Mouse (Mus musculus) intestine, embryonic 14.5 days (tissue): ENCODE data around the gene E2f6. TPM values are rescaled to one million over a fixed set of nuclear protein-coding genes. Genes with fewer than 3 reads are reported as not detected.

Source experiments
- ATAC-seq: fragments of 200-750 bp; cut with Nextera tagmentation; replicated peaks from 2 replicates; pipeline ENCODE4 v1.8.0; 2017; ENCODE audit warnings: low read depth, moderate number of reproducible peaks, moderate TSS enrichment, moderate library complexity; ENCODE audit not compliant: low FRiP score, low TSS enrichment
- DNase-seq: peaks from one replicate; pipeline ENCODE4 v3.0.0-alpha.2; 2018; ENCODE audit warnings: low spot score
- H3K27ac ChIP-seq: fragments of 300-500 bp; sonication (generic); 2 replicates; pipeline ENCODE4 v1.5.1; 2014; ENCODE audit warnings: low read depth, mild to moderate bottlenecking, control low read depth
- H3K27me3 ChIP-seq: fragments of 300-500 bp; sonication (generic); replicated peaks from 2 replicates; pipeline ENCODE4 v1.6.1; 2014; ENCODE audit warnings: low read length, control low read depth; ENCODE audit not compliant: control insufficient read depth, insufficient read depth
- H3K36me3 ChIP-seq: fragments of 300-500 bp; sonication (generic); 2 replicates; pipeline ENCODE4 v1.6.1; 2014; ENCODE audit warnings: low read length, control low read depth; ENCODE audit not compliant: control insufficient read depth, insufficient read depth
- H3K4me1 ChIP-seq: fragments of 300-500 bp; sonication (generic); replicated peaks from 2 replicates; pipeline ENCODE4 v1.6.1; 2014; ENCODE audit warnings: low read length, control low read depth, mixed read lengths; ENCODE audit not compliant: control insufficient read depth, insufficient read depth
- H3K4me2 ChIP-seq: fragments of 300-500 bp; sonication (generic); 2 replicates; pipeline ENCODE4 v1.6.1; 2014; ENCODE audit warnings: low read length
- H3K4me3 ChIP-seq: fragments of 300-500 bp; sonication (generic); 2 replicates; pipeline ENCODE4 v1.5.1; 2014; ENCODE audit warnings: low read depth, low read length, control low read depth, mixed read lengths
- H3K9ac ChIP-seq: fragments of 300-500 bp; sonication (generic); 2 replicates; pipeline ENCODE4 v1.6.1; 2014; ENCODE audit warnings: mild to moderate bottlenecking, low read length
- H3K9me3 ChIP-seq: fragments of 300-500 bp; sonication (generic); 2 replicates; pipeline ENCODE4 v1.6.1; 2016; ENCODE audit warnings: low read length, control low read depth; ENCODE audit not compliant: control insufficient read depth
- WGBS: fragments of 180-500 bp; shearing (Covaris S2); extraction: QIAGEN DNeasy Blood & Tissue Kit; methylation state at CpG from one replicate; pipeline ENCODE4 v1.1.7; 2014; 5-methylcytosine and 5-hydroxymethylcytosine counted together
- polyA plus RNA-seq: library from polyadenylated mRNA; unstranded; fragments of >200 nt; fragmentation: Nextera tagmentation; extraction: Ambion mirVana; gene quantifications from 2 replicates; pipeline ENCODE4 v1.2.1, GENCODE M21; 2014

The E2f6 gene
- polyA plus RNA-seq, 1 experiment from 2014 or later = 50.8 TPM

DNA sequence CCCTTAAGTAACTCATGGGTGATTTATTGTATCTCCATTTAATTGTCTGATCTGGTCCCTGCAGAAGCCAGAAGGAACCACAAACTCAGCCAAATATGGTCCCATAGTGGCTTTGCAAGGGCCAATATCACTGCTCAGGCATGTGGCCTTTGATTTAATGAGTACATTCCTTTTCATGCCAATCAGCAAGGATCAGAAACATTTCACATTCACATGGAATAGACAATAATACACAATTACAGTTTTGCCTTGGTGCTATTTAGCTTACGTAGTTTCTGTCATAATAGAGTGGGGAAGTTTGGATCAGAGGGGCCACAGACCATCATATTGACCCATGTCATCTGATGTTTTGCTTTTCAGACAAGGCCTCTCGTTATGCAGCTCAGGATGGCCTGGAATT, 37.7 kb downstream of the E2f6 start:
- ATAC-seq (no peak), DNase-seq (no peak)
- WGBS = 63% methylated on average over 2 of the region's 2 CpGs
- Histone ChIP-seq H3K4me2 (no peak overlapping the region), H3K9ac (no peak overlapping the region), H3K4me1 (peaks cover 16% of the 10 kb centered on the region), H3K27ac (no peak overlapping the region), H3K27me3 (no peaks in the 10 kb centered on the region), H3K9me3 (no peaks in the 10 kb centered on the region), H3K4me3 (no peak overlapping the region), H3K36me3 (no peaks in the 10 kb centered on the region)

DNA sequence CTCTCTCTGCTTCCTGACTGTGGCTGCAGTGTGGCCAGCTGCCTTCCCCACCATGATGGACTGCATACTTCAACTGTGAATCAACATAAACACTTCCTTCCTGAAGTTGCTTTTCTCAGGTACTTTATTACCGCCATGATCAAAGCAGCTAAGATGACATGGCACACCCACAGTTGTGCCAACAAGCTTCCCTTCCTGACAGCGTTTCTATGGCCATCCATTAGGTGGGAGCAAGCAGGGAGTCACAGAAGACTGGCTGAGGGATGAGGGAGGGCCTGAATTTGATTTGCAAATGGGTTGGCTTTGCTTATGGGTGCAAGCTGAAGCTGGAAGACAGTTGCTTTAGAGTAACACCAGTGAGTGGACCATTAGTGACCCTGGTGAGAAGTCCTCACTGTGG, 39.1 kb downstream of the E2f6 start:
- H3K36me3 ChIP-seq = no peaks in the 10 kb centered on the region

DNA sequence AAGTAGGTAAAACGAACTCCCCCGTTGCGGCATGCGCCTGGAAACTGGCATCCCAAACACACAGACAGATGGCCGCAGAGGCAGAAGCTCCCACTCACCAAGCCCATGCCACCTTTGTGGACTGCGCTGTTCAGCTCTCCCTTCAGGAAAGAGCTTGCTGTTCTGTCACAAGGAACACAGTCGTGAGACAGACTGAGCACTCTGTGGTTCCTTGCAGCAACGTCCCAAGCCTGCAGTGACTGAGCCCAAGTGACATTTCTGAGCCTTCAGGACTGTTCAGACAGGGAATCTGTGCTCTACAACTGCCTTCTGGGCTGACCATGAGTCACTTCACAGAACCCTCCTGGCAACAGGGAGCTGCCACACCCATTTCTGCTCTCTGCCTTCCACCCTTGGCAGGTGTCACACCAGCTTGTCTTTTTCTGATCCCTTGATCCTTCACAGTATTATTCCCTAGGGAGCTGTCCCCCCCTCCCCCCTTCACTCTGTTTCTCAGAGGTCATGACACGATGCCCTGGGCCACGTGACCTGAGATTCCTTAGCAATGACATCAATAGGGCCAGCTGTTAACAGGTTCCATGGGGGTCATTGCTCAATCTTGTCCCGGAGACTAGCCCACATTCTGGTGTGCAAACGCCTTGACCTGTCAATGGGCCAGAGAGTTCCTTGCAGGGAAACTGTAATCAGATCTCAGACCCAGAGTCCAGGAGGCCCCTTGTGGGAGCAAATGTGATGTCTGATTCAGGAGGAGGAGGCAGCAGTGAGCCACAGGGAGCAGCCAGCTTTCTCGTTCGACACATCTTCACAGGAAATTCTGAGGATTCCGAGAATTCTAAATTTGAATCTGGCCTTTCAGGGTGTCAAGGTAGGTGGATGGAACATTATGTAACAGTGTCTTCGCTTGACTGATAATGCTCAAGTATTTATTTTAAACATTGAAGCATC, 39.9 kb downstream of the E2f6 start:
- no peaks in the 10 kb centered on the region for H3K27me3 ChIP-seq
- no peak overlapping the region for H3K27ac ChIP-seq
- H3K36me3 ChIP-seq = no peaks in the 10 kb centered on the region
- H3K9me3 ChIP-seq = no peaks in the 10 kb centered on the region
- 43% methylated on average over 16 of the region's 16 CpGs for WGBS
- DNase-seq (peak; percentile 58), ATAC-seq (peak; percentile 67)
- H3K9ac ChIP-seq = no peak overlapping the region
- H3K4me3 ChIP-seq = no peak overlapping the region
- no peak overlapping the region for H3K4me2 ChIP-seq
- H3K4me1 ChIP-seq = peaks cover 7% of the 10 kb centered on the region; the same call in 1 of the 2 replicates

More for the DNA sequence above, 39.1 kb downstream of the E2f6 start:
- H3K9ac ChIP-seq = no peak overlapping the region
- 52% methylated on average over 2 of the region's 2 CpGs for WGBS
- H3K4me3 ChIP-seq = no peak overlapping the region
- H3K27ac ChIP-seq = no peak overlapping the region
- no peaks in the 10 kb centered on the region for H3K9me3 ChIP-seq
- no peak overlapping the region for H3K4me2 ChIP-seq
- no peaks in the 10 kb centered on the region for H3K27me3 ChIP-seq
- no peak for DNase-seq
- no peak for ATAC-seq
- peaks cover 16% of the 10 kb centered on the region for H3K4me1 ChIP-seq

DNA sequence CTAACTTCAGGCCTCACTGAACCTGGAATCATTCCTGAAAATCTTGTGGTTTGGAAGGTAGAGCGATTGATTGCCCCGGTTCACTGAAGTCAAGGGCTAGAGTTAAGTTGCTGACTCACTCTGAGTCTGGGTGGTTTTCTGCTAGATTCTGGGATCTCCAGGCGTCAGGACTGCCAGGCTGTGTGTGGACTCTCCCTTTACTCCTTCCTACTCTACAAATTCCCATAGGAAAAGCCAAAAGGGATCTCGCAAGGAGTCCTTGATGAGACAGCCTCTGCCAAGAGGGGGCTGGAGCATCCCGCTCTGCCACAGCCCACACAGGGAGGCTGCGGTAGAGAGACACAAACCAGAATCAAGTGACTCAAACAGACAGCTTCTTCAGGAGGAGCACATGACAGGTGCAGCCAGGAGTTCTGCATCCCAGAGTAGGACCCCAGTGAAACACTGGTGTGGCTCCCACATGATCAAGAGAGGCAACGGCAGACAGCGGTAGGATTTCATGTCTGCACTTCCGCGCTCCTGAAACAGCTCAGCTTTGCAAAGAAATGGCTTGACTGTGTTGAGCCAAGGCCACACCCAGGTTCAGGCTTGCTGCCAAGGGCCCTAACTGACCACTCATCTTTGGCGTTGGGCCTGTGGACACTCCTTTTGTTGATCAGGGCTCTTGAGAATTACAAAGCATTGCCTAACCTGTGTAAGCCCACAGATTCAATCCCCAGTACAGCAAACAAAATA, 42.8 kb downstream of the E2f6 start:
- H3K36me3 ChIP-seq = no peaks in the 10 kb centered on the region
- H3K4me2 ChIP-seq = no peak overlapping the region
- H3K4me3 ChIP-seq = no peak overlapping the region
- H3K9me3 ChIP-seq = no peaks in the 10 kb centered on the region
- no peak for ATAC-seq
- no peaks in the 10 kb centered on the region for H3K27me3 ChIP-seq
- no peak for DNase-seq
- no peak overlapping the region for H3K27ac ChIP-seq
- 70% methylated on average over 11 of the region's 11 CpGs for WGBS
- H3K4me1 ChIP-seq = peaks cover 6% of the 10 kb centered on the region; the same call in 1 of the 2 replicates
- H3K9ac ChIP-seq = no peak overlapping the region

DNA sequence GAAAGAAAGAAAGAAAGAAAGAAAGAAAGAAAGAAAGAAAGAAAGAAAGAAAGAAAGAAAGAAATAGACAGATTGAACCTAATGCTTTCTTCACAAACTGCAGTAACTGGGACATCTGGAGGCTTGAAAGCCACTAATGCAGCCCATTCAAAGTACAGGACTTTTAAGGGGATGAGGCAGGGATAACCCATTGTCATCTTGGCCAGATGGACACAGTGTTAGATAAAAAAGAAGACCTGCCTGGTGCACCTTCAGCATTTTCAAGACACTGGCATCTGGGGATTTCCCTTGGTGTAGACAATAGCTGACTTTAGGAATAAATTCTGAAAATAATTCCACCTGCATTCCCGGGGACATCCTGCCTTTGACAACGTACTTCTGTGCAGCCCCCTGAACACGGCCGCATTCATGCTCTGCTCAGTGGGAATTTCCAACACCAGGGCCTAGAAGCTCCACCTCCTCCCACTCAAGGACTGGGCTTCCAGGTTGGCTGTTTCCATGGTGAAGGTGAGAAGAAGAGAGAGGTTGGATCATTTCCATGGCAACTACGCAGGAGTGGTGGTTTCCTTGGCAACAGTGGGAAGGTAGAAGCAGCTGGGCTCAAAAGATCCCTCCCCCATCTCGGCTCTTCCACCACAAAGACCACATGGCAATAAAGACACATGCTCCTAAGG, 45.0 kb downstream of the E2f6 start:
- DNase-seq = no peak
- Histone ChIP-seq H3K27ac (no peak overlapping the region), H3K27me3 (no peaks in the 10 kb centered on the region), H3K9me3 (no peaks in the 10 kb centered on the region), H3K4me2 (no peak overlapping the region), H3K36me3 (no peaks in the 10 kb centered on the region), H3K4me3 (no peak overlapping the region), H3K9ac (no peak overlapping the region), H3K4me1 (peaks cover 5% of the 10 kb centered on the region; the same call in 1 of the 2 replicates)
- no peak for ATAC-seq
- 34% methylated on average over 6 of the region's 6 CpGs for WGBS

DNA sequence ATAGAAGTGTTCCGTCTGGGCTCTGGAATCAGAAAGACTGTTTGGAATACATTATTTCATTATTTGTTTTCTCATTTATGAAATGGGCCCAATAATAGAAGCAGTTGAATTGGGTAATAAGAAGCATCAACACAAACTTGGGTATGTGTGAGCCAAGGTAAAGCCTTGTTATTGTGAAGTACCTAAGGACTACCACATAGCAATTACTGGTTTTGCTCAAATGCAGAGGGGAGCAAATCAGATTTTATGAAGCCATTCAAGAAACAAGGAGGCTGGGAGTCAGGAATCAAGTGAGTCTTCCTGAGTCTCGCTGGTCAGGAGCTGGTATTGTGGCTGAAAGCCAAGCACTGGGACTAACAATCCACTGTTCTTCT, 45.5 kb downstream of the E2f6 start:
- H3K36me3 ChIP-seq = no peaks in the 10 kb centered on the region
- ATAC-seq (no peak), DNase-seq (no peak)
- no peak overlapping the region for H3K4me2 ChIP-seq
- H3K9me3 ChIP-seq = no peaks in the 10 kb centered on the region
- no peaks in the 10 kb centered on the region for H3K27me3 ChIP-seq
- H3K9ac ChIP-seq = no peak overlapping the region
- H3K27ac ChIP-seq = no peak overlapping the region
- WGBS = 66% methylated on average over 2 of the region's 2 CpGs
- H3K4me3 ChIP-seq = no peak overlapping the region
- H3K4me1 ChIP-seq = no peaks in the 10 kb centered on the region

DNA sequence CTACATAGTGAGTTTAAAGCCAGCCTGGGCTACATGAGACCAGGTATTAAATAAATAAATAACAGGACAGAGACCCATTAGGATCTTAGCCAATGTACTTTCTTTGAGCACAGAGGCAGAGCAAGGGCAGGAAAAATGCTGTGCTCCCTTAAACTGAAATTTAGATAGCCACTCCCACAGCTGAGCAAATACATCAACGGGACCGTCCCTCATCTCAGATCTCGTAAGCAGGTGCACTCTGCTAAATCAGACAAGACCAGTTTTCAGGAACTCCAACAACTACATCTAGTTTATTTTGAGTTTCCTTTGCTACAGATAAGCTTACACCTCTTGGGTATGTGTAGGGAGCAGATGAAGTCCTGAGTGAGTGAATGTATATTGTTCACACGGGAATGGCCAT, 47.3 kb downstream of the E2f6 start:
- Histone ChIP-seq H3K36me3 (no peaks in the 10 kb centered on the region), H3K27me3 (no peaks in the 10 kb centered on the region), H3K9ac (no peak overlapping the region), H3K9me3 (no peaks in the 10 kb centered on the region), H3K4me1 (no peaks in the 10 kb centered on the region), H3K4me3 (no peak overlapping the region), H3K4me2 (no peak overlapping the region), H3K27ac (no peak overlapping the region)
- no peak for ATAC-seq
- 67% methylated on average over 4 of the region's 4 CpGs for WGBS
- no peak for DNase-seq

DNA sequence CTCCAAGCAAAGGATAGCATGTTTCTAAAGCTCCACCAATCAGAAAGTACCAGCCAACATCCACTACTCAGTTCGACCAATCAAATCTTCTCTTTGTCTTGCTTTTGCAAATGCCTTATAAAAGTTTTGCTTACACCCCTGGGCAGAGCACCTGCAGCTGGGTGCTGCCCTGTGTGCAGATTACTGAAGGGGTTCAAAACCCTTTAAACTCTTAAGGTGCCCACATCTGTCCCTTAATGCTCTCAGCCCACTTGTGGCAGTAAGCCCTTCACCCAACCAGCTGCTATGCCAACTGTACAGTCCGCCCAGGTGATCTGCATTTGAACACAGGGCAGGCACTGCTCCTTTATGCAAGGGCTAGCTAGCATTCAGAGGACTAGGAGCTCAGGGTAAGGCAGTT, 49.0 kb downstream of the E2f6 start:
- no peak for ATAC-seq
- H3K9me3 ChIP-seq = no peaks in the 10 kb centered on the region
- WGBS = 84% methylated on average over 2 of the region's 2 CpGs
- no peak overlapping the region for H3K4me3 ChIP-seq
- DNase-seq = no peak
- H3K27me3 ChIP-seq = no peaks in the 10 kb centered on the region
- no peak overlapping the region for H3K4me2 ChIP-seq
- no peak overlapping the region for H3K27ac ChIP-seq
- no peaks in the 10 kb centered on the region for H3K36me3 ChIP-seq
- no peaks in the 10 kb centered on the region for H3K4me1 ChIP-seq
- no peak overlapping the region for H3K9ac ChIP-seq
